Mouse (Mus musculus) small intestine, adult 2 months (tissue): ENCODE results near the gene Impdh2.

Experiments
- CTCF ChIP-seq: fragments of 200-500 bp; IDR thresholded peaks from 2 replicates; pipeline ENCODE4 v1.5.1; 2012; ENCODE audit warnings: low read depth, mild to moderate bottlenecking, control low read depth, inconsistent platforms, low read length, moderate library complexity, mixed read lengths; ENCODE audit not compliant: insufficient replicate concordance, insufficient read length; ENCODE audit errors: extremely low read depth
- POLR2A ChIP-seq: fragments of 200-500 bp; IDR thresholded peaks from 2 replicates; pipeline ENCODE4 v1.6.1; 2012; ENCODE audit warnings: low read depth, mild to moderate bottlenecking, control low read depth, inconsistent platforms, low read length, moderate library complexity

DNA sequence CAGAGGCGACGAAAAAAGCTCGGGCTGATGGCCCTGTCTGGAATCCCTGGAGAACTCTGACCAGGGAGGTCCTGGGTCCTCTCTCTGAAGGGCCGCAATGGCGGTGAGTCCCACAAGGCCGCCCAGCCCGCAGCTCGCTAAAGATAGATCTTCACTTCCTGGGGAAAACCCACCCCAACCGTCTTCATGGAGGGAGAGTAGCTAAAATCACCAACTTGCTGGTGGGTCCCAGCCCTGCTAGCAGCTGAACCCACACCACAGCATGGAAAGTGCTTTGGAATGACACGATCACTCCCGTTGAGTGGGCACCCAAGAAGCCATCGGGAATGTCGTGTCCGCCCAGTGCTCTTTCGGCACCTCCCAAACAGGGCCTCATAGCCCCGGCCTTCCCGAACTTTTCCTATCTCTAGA lies 8.4 kb downstream of the Impdh2 start:
- TF ChIP-seq CTCF (no peak), POLR2A (no peak)
